Mouse (Mus musculus) spleen, adult 2 months (tissue): ENCODE data around the gene Galnt14. TPM values are rescaled to one million over a fixed set of nuclear protein-coding genes. Genes with fewer than 3 reads are reported as not detected.

ENCODE experiments used
- DNase-seq, 2 experiments: peaks; one replicate each; pipeline versions ENCODE4 v3.0.0 to v3.0.0-alpha.2; 2012 to 2021; ENCODE audit warnings: low spot score in 2 of 2, low read depth in 1 of 2
- H3K27ac ChIP-seq: fragments of 200-500 bp; 2 replicates; pipeline ENCODE4 v1.5.1; 2012; ENCODE audit warnings: low read length, inconsistent platforms; ENCODE audit not compliant: insufficient read depth
- H3K27me3 ChIP-seq: fragments of 200-500 bp; 2 replicates; pipeline ENCODE4 v1.6.1; 2012; ENCODE audit warnings: mild to moderate bottlenecking, moderate library complexity, low read length, inconsistent platforms; ENCODE audit not compliant: control insufficient read depth, insufficient read depth
- H3K36me3 ChIP-seq: fragments of 200-500 bp; 2 replicates; pipeline ENCODE4 v1.6.1; 2012; ENCODE audit warnings: mild to moderate bottlenecking, low read length, inconsistent platforms; ENCODE audit not compliant: control insufficient read depth, insufficient read depth
- H3K4me1 ChIP-seq: fragments of 200-500 bp; 2 replicates; pipeline ENCODE4 v1.6.1; 2011; ENCODE audit warnings: inconsistent platforms; ENCODE audit not compliant: control insufficient read depth, insufficient read depth, insufficient read length
- H3K4me3 ChIP-seq: fragments of 200-500 bp; 2 replicates; pipeline ENCODE4 v1.5.1; 2011; ENCODE audit warnings: mild to moderate bottlenecking, inconsistent platforms; ENCODE audit not compliant: insufficient read depth, insufficient read length; ENCODE audit errors: extremely low read depth
- CTCF ChIP-seq: fragments of 200-500 bp; IDR thresholded peaks from 2 replicates; pipeline ENCODE4 v1.5.1; 2011; ENCODE audit warnings: mild to moderate bottlenecking, inconsistent platforms; ENCODE audit not compliant: insufficient read depth, insufficient read length, insufficient replicate concordance; ENCODE audit errors: extremely low read depth
- POLR2A ChIP-seq: fragments of 200-500 bp; IDR thresholded peaks from 2 replicates; pipeline ENCODE4 v1.6.1; 2011; ENCODE audit warnings: low read depth, low read length, inconsistent platforms
- WGBS: fragments of 180-500 bp; shearing (Covaris S2); methylation state at CpG from one replicate; pipeline ENCODE4 v1.1.7; 2018; 5-methylcytosine and 5-hydroxymethylcytosine counted together
- polyA plus RNA-seq: library from polyadenylated mRNA; depleted of rRNA; stranded (reverse); fragments of >200 nt; gene quantifications from 2 replicates; pipeline ENCODE4 v1.2.3, GENCODE M21; 2012

Galnt14 gene
- polyA plus RNA-seq, 1 experiment, result 0.60 TPM

DNA sequence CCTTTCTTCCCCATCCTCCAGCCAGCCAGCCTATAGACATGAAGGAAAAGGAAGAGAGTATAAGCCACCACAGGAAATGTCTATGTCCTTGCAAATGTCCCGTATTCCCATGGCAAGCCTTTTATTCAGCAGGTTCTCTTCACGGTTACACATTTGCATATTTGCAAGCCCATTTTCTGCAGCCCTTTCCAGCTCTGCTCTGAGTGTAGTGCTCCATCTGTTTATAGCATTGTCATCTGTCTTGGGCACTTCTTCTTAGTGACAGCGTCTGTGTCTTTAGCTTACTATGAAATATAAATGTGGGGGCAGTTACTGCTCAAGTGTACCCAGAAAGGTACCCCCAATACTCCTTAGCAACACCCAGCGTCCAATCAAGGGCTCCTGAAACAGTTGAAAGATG, 83.3 kb downstream of the Galnt14 start:
- TF ChIP-seq CTCF, result no peak
- TF ChIP-seq POLR2A, result no peak
- no peak for DNase-seq
- Histone ChIP-seq H3K27me3 (no peaks in the 10 kb centered on the region), H3K27ac (no peak overlapping the region), H3K36me3 (no peaks in the 10 kb centered on the region), H3K4me3 (no peak overlapping the region), H3K4me1 (no peaks in the 10 kb centered on the region)
- WGBS, result 63% methylated on average over 4 of the region's 4 CpGs

DNA sequence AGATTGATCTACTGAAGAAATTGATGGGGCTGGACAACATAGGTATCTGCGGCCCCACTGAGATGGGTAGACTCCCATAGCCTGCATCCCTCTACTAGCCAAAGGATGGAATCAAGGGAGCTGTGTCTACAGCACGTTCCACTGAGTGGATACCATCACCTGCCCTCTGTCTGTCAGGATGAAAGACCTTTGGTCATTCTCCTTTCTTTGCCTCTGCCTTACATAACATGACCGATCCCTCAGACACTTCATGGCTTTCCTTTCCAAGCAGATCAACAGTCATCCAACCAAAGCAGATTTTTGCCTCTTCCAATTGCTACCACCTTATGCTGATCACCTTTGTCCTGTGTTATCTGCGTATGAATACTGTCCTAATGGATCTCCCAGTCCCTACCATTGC, 90.2 kb downstream of the Galnt14 start:
- no peaks in the 10 kb centered on the region for H3K27me3 ChIP-seq
- no peak for DNase-seq
- no peaks in the 10 kb centered on the region for H3K36me3 ChIP-seq
- H3K4me3 ChIP-seq, result no peak overlapping the region
- TF ChIP-seq POLR2A (no peak), CTCF (no peak)
- WGBS, result 87% methylated on average over 4 of the region's 4 CpGs
- no peaks in the 10 kb centered on the region for H3K4me1 ChIP-seq
- no peak overlapping the region for H3K27ac ChIP-seq

DNA sequence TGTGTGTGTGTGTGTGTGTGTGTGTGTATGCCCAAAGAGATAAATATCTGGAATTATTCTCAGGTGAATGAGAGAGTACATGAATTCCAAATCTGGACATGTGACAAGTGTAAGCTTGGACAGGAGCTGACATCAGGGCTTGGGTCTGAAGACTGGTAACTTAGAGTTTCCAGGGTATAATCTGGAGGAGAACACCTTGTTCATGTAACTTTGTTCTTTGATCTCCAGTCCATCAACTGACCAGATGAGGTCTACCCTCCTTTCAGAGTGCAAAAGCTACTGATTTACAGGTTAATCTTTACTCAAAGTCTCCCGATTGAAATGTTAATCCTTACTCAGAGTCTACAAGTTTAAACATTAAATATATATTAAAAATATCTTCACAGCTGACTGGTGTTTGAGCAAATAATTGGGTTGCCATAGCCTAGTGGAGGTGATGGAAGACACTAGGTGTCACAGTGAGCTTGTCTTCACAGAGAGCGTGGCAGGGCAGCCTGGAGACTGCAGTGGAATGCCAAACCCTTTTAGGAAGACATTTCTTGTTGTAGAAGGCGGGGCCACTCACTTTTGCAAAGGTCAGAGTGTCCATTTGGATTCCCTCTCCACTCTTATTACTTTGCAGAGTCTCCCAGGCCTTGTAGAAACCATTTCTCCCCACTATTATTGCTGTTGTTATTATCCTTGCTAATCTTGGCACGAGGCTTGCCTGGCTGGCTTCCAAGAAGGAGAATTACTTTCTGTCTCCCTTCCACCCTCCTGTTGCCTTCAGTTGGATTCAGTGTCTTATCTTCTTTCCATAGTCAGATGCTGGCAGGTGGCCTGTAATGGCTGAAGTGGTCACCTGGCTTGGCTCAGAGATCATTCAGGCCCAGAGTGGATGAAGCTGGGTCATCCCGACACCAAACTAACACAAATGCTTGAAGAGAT, 107.4 kb downstream of the Galnt14 start:
- no peak for TF ChIP-seq POLR2A
- no peak for TF ChIP-seq CTCF
- H3K4me3 ChIP-seq, result no peak overlapping the region
- WGBS, result 80% methylated on average over 5 of the region's 5 CpGs
- H3K36me3 ChIP-seq, result no peaks in the 10 kb centered on the region
- H3K27ac ChIP-seq, result no peak overlapping the region
- no peaks in the 10 kb centered on the region for H3K4me1 ChIP-seq
- DNase-seq, result no peak
- H3K27me3 ChIP-seq, result no peaks in the 10 kb centered on the region

DNA sequence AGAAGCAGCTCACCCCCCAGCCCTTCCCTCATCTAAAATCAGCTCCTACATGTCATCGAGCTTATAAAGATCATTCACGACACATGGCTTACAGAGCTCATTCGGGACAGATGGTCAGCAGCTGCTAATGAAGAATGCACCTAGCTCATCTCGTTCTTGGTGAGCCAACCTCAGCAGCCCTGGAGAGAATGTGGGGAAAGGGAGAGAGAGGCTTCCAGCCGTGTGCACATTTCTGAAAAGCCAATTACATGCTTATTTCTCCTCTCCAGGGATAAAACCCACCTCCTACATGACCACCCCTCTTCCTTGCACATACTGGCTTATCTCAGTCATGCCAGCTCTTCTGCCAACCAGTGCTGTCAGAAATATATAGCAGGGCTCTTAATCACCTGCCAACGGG, 110.3 kb downstream of the Galnt14 start:
- Histone ChIP-seq H3K4me3 (no peak overlapping the region), H3K4me1 (no peaks in the 10 kb centered on the region), H3K36me3 (no peaks in the 10 kb centered on the region), H3K27ac (no peak overlapping the region), H3K27me3 (no peaks in the 10 kb centered on the region)
- 82% methylated on average over 6 of the region's 6 CpGs for WGBS
- TF ChIP-seq CTCF (no peak), POLR2A (no peak)
- DNase-seq, result no peak

DNA sequence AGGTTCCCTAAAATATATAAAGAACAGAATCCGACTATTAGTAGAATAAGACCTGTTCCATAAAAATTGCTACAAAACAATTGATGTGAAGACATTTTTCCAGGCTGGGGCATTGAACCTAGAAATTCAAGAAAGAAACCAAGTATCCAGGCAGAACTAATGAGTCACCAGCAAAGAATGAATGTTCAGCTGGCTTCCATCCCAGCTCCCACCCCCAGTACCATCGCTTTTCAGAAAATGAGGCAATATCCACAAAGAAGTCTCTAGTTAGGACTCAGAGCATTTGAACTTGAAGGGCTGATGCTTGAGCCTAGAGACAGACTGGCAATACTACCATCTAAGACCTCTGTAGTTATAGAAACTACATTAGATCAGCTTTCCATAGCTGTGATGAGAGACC, 118.2 kb downstream of the Galnt14 start:
- no peak for DNase-seq
- Histone ChIP-seq H3K27me3 (no peaks in the 10 kb centered on the region), H3K36me3 (no peaks in the 10 kb centered on the region), H3K27ac (no peak overlapping the region), H3K4me1 (no peaks in the 10 kb centered on the region), H3K4me3 (no peak overlapping the region)
- WGBS, result 90% methylated on average over 2 of the region's 2 CpGs
- TF ChIP-seq CTCF (no peak), POLR2A (no peak)

DNA sequence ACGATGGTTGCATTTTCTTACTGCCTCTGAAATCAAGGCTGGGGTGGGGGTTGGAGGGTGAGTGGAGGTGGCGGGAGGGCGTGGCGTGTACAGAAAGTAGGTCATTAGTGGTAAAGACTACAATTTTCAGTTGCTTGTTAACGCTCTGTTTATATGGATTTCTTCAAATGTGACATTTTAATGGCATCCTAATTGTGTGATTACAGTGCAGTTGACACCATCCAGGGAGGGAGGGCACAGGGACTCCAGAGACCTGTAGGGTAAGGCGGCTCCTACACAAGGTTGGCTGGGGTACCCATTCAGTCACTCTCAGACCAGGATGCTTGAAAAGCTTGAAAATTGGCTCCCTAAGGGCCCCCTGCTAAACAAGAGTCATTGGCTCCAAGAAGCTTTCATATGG, 122.7 kb downstream of the Galnt14 start:
- DNase-seq, result no peak
- Histone ChIP-seq H3K4me1 (no peaks in the 10 kb centered on the region), H3K36me3 (no peaks in the 10 kb centered on the region), H3K27ac (no peak overlapping the region), H3K4me3 (no peak overlapping the region), H3K27me3 (no peaks in the 10 kb centered on the region)
- WGBS, result 44% methylated on average over 6 of the region's 6 CpGs
- TF ChIP-seq POLR2A (no peak), CTCF (no peak)

DNA sequence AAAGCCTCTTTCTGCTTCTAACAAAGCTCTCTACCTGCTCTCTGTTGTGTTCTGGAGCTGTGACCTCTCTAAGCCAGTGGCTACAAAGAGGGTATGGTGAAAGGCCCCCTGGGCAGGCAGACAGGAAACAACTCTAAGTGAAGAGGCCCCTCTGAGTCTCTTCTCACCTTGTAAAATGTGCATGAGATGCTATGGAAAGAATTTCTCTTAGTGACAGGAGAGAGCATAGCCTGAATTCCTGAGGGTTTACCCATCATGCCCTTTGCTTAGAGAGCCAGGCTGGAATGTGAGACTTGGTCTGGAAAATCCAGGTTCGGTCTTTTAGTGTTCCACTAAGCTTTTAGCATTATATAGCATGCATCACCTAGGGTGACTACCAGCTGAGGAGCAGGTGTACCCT, 136.1 kb downstream of the Galnt14 start:
- Histone ChIP-seq H3K27ac (no peak overlapping the region), H3K36me3 (no peaks in the 10 kb centered on the region), H3K4me1 (no peaks in the 10 kb centered on the region), H3K4me3 (no peak overlapping the region), H3K27me3 (no peaks in the 10 kb centered on the region)
- TF ChIP-seq CTCF (no peak), POLR2A (no peak)
- WGBS, result 81% methylated on average over 1 of the region's 1 CpGs
- no peak for DNase-seq
